Mouse (Mus musculus): ENCODE measurements at regions not wholly inside any gene's neighbourhood (a gene's known extent, or its start where the extent isn't known, plus 50 kb on each side); places are given as distances from the start of the nearest gene placed in this dataset.

- H3K27me3 ChIP-seq (replicated peaks; ENCODE audit: control insufficient read depth, insufficient read depth, low read length): no peaks in the 10 kb centered on the region
- H3K27ac ChIP-seq (ENCODE audit: low read depth, low read length): peak overlapping the region; percentile 89
- 0 out of 2 replicates have a peak, but pooled peaks have one; percentile 19 for TF ChIP-seq CTCF (IDR thresholded peaks at IDR 0.05; ENCODE audit: low read depth)
- no peaks in the 10 kb centered on the region for H3K36me3 ChIP-seq (ENCODE audit: control insufficient read depth, insufficient read depth)
- 0 out of 2 replicates have a peak overlapping the region, but pooled peaks have one; percentile 0 for H3K4me3 ChIP-seq (ENCODE audit: low read depth, low read length)
- H3K9ac ChIP-seq (ENCODE audit: low read depth, low read length): peak overlapping the region; percentile 17; the same call in 1 of the 2 replicates
- 23% methylated on average over 17 of the region's 17 CpGs for WGBS
- ATAC-seq: peak; percentile 98
- no peaks in the 10 kb centered on the region for H3K4me1 ChIP-seq (replicated peaks; ENCODE audit: control insufficient read depth, insufficient read depth, low read length)
- no peaks in the 10 kb centered on the region for H3K9me3 ChIP-seq (ENCODE audit: control insufficient read depth)
- H3K4me2 ChIP-seq (replicated peaks; ENCODE audit: low read depth): peak overlapping the region; percentile 63
These were observed 188.7 kb downstream of the Akap7 start for GRCm38 (mm10) chr10:25118674-25119670.

GRCm38 (mm10) chr10:25114316-25114715, 187.0 kb upstream of the Arg1 start:
- Histone ChIP-seq H3K4me1 (replicated peaks; ENCODE audit: control insufficient read depth, insufficient read depth, low read length) (no peaks in the 10 kb centered on the region), H3K27me3 (replicated peaks; ENCODE audit: control insufficient read depth, insufficient read depth, low read length) (no peaks in the 10 kb centered on the region), H3K9me3 (ENCODE audit: control insufficient read depth) (no peaks in the 10 kb centered on the region), H3K9ac (ENCODE audit: low read depth, low read length) (no peak overlapping the region), H3K4me3 (ENCODE audit: low read depth, low read length) (no peak overlapping the region), H3K4me2 (replicated peaks; ENCODE audit: low read depth) (no peak overlapping the region), H3K36me3 (ENCODE audit: control insufficient read depth, insufficient read depth) (no peaks in the 10 kb centered on the region), H3K27ac (ENCODE audit: low read depth, low read length) (no peak overlapping the region)
- WGBS: 92% methylated on average over 4 of the region's 4 CpGs
- ATAC-seq: no peak
- no peak for TF ChIP-seq CTCF (IDR thresholded peaks at IDR 0.05; ENCODE audit: low read depth)

- no peak for ATAC-seq
- H3K4me2 ChIP-seq (replicated peaks; ENCODE audit: low read depth): no peak overlapping the region
- WGBS: 60% methylated on average over 12 of the region's 12 CpGs
- H3K9me3 ChIP-seq (ENCODE audit: control insufficient read depth): no peaks in the 10 kb centered on the region
- H3K4me1 ChIP-seq (replicated peaks; ENCODE audit: control insufficient read depth, insufficient read depth, low read length): no peaks in the 10 kb centered on the region
- no peaks in the 10 kb centered on the region for H3K36me3 ChIP-seq (ENCODE audit: control insufficient read depth, insufficient read depth)
- TF ChIP-seq CTCF (IDR thresholded peaks at IDR 0.05; ENCODE audit: low read depth): no peak
- H3K27me3 ChIP-seq (replicated peaks; ENCODE audit: control insufficient read depth, insufficient read depth, low read length): no peaks in the 10 kb centered on the region
- H3K4me3 ChIP-seq (ENCODE audit: low read depth, low read length): no peak overlapping the region
- no peak overlapping the region for H3K27ac ChIP-seq (ENCODE audit: low read depth, low read length)
- no peak overlapping the region for H3K9ac ChIP-seq (ENCODE audit: low read depth, low read length)
These were observed 185.3 kb upstream of the Arg1 start for GRCm38 (mm10) chr10:25112449-25113171.

GRCm38 (mm10) chr10:25111636-25112422, 184.5 kb upstream of the Arg1 start:
- no peak for ATAC-seq
- H3K36me3 ChIP-seq (ENCODE audit: control insufficient read depth, insufficient read depth): no peaks in the 10 kb centered on the region
- no peak overlapping the region for H3K9ac ChIP-seq (ENCODE audit: low read depth, low read length)
- no peaks in the 10 kb centered on the region for H3K27me3 ChIP-seq (replicated peaks; ENCODE audit: control insufficient read depth, insufficient read depth, low read length)
- no peaks in the 10 kb centered on the region for H3K4me1 ChIP-seq (replicated peaks; ENCODE audit: control insufficient read depth, insufficient read depth, low read length)
- no peak overlapping the region for H3K4me2 ChIP-seq (replicated peaks; ENCODE audit: low read depth)
- no peak overlapping the region for H3K27ac ChIP-seq (ENCODE audit: low read depth, low read length)
- 19% methylated on average over 11 of the region's 11 CpGs for whole genome bisulfite sequencing
- no peaks in the 10 kb centered on the region for H3K9me3 ChIP-seq (ENCODE audit: control insufficient read depth)
- TF ChIP-seq CTCF (IDR thresholded peaks at IDR 0.05; ENCODE audit: low read depth): no peak
- H3K4me3 ChIP-seq (ENCODE audit: low read depth, low read length): no peak overlapping the region

- ATAC-seq: no peak
- TF ChIP-seq CTCF (IDR thresholded peaks at IDR 0.05; ENCODE audit: low read depth): no peak
- H3K9me3 ChIP-seq (ENCODE audit: control insufficient read depth): no peaks in the 10 kb centered on the region
These were observed 183.9 kb upstream of the Arg1 start for GRCm38 (mm10) chr10:25111181-25111580.

More at GRCm38 (mm10) chr10:25111181-25111580, 183.9 kb upstream of the Arg1 start:
- Histone ChIP-seq H3K27ac (ENCODE audit: low read depth, low read length) (no peak overlapping the region), H3K4me2 (replicated peaks; ENCODE audit: low read depth) (no peak overlapping the region), H3K27me3 (replicated peaks; ENCODE audit: control insufficient read depth, insufficient read depth, low read length) (no peaks in the 10 kb centered on the region), H3K36me3 (ENCODE audit: control insufficient read depth, insufficient read depth) (no peaks in the 10 kb centered on the region), H3K9ac (ENCODE audit: low read depth, low read length) (no peak overlapping the region), H3K4me1 (replicated peaks; ENCODE audit: control insufficient read depth, insufficient read depth, low read length) (no peaks in the 10 kb centered on the region), H3K4me3 (ENCODE audit: low read depth, low read length) (no peak overlapping the region)
- 68% methylated on average over 7 of the region's 7 CpGs for WGBS
